Mouse (Mus musculus) neural tube, embryonic 15.5 days (tissue): ENCODE results near the gene Elmsan1. TPM values are rescaled to one million over a fixed set of nuclear protein-coding genes. Genes with fewer than 3 reads are reported as not detected.

Source experiments
- ATAC-seq: fragments of 200-750 bp; cut with Nextera tagmentation; 2 replicates; pipeline ENCODE4 v1.8.0; 2017; ENCODE audit warnings: mild to moderate bottlenecking, moderate TSS enrichment, moderate library complexity; ENCODE audit not compliant: low FRiP score
- H3K27ac ChIP-seq: fragments of 300-500 bp; sonication (generic); replicated peaks from 2 replicates; pipeline ENCODE4 v1.5.1; 2015; ENCODE audit warnings: mild to moderate bottlenecking, inconsistent platforms
- H3K27me3 ChIP-seq: fragments of 300-500 bp; sonication (generic); replicated peaks from 2 replicates; pipeline ENCODE4 v1.6.1; 2015; ENCODE audit warnings: inconsistent platforms
- H3K36me3 ChIP-seq: fragments of 300-500 bp; sonication (generic); 2 replicates; pipeline ENCODE4 v1.6.1; 2015; ENCODE audit warnings: inconsistent platforms
- H3K4me1 ChIP-seq: fragments of 300-500 bp; sonication (generic); 2 replicates; pipeline ENCODE4 v1.6.1; 2015; ENCODE audit warnings: inconsistent platforms
- H3K4me2 ChIP-seq: fragments of 300-500 bp; sonication (generic); 2 replicates; pipeline ENCODE4 v1.6.1; 2015; ENCODE audit warnings: inconsistent platforms, mild to moderate bottlenecking, moderate library complexity
- H3K4me3 ChIP-seq: fragments of 300-500 bp; sonication (generic); replicated peaks from 2 replicates; pipeline ENCODE4 v1.5.1; 2015; ENCODE audit warnings: mild to moderate bottlenecking, inconsistent platforms
- H3K9ac ChIP-seq: fragments of 300-500 bp; sonication (generic); replicated peaks from 2 replicates; pipeline ENCODE4 v1.6.1; 2015; ENCODE audit warnings: mild to moderate bottlenecking, inconsistent platforms
- H3K9me3 ChIP-seq: fragments of 300-500 bp; sonication (generic); replicated peaks from 2 replicates; pipeline ENCODE4 v1.6.1; 2016; ENCODE audit warnings: inconsistent platforms
- WGBS: fragments of 180-500 bp; shearing (Covaris S2); methylation state at CpG from one replicate; pipeline ENCODE4 v1.1.7; 2015; ENCODE audit warnings: mixed read lengths; 5-methylcytosine and 5-hydroxymethylcytosine counted together
- polyA plus RNA-seq: library from polyadenylated mRNA; unstranded; fragments of >200 nt; fragmentation: Nextera tagmentation; extraction: Ambion mirVana; gene quantifications from 2 replicates; pipeline ENCODE4 v1.2.1, GENCODE M21; 2015

Gene Elmsan1
- polyA plus RNA-seq, 1 experiment from 2014 or later, result 4.0 TPM

DNA sequence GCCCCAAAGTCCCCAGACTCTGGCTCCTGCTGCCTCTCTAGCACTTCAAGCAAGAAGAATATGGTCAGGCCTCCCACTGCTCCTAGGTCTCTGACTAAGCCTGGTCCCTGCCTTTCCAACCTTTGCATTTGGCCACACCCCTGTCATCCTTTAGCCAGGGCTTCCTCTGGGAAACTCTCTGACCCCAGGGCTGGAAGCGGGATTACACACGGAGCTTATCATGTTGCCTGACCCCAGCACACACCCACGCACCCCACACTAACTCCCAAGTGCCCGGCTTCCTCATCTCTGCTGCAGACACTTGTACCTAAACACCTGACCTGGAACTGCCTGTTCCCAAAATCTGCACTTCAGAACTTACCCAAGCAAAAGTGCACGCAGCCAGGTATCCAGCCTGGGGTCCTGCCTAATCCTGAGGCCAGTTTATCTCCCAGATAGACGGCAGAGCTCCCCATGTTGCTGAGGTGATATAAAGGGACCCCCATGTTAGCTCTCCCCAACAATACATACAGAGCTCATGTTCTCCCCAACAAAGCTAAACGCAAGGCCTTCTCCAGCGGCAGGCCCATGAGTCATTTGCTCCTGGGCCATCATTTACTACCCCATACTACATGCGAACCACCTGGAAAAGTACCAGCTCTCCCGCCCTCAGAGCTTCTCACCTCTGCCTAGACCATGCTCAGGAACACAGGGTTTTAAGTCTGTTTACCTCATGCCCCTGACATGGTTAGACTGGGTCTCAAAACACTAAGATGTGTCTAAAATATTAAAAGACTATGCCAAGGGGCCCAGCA, 39.8 kb downstream of the Elmsan1 start:
- no peak overlapping the region for H3K4me3 ChIP-seq
- H3K9me3 ChIP-seq, result no peaks in the 10 kb centered on the region
- H3K27me3 ChIP-seq, result no peaks in the 10 kb centered on the region
- H3K9ac ChIP-seq, result no peak overlapping the region
- no peak for ATAC-seq
- H3K4me2 ChIP-seq, result no peak overlapping the region
- WGBS, result 74% methylated on average over 10 of the region's 10 CpGs
- peaks cover 72% of the 10 kb centered on the region for H3K4me1 ChIP-seq
- peaks cover under 1% of the 10 kb centered on the region for H3K36me3 ChIP-seq
- H3K27ac ChIP-seq, result no peak overlapping the region

DNA sequence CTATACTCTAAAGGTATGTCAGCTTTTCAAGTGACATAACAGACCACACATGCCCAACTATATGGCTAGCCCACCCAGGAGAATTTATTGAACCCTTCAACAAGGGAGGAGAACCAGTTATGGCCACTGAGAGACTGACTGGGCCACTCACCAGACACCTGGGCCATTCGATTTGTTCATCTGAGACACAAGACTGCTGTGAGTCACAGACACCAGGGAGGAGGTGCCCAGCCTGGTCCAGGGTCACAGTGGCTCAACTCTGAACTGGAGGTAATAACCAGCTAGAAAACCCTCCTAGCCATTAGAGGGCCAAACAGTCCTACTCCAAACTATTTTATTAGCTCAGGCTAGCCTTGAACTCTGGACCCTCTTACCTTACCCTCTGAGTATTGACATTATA, 40.6 kb downstream of the Elmsan1 start:
- no peak for ATAC-seq

DNA sequence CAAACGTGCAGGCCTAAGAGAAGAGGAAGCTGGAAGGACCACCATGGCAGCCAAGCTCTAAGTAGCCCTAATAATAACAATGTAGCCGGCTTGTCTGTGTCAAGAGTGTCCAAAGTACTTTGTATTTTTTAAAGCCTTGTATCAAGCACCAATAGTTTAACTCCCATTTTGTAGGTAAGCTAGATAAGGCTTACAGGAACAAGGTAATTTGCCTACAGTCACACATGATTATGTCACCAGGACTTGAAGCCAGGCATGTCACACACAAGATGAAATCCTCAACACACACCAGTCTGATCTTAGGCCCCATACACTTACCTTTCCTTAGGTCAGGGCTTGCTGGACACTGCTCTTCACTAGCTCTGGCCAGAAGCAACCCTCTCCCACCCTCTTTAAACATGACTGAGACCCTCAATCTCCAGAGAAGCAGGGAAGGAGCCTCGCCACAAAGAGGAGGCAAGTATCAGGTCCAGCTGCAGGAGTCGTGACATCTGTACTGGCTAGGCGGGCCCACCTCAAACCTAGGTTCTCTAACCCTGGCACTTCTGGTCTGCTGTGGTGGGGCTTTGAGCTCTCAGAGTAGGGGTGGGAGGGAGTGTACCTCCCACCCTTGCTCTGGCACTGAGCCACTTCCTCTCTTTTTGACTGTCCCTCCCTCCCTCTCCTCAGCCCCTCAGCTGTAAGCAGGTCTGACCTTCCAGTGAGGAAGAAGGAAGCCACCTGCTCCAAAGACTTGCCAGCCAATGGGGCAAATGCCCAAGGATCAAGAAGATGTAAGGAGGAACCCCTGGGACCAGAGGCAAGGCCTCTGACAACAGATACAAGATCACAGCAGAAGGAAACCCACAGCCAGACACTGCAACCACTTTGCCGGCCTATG, 41.6 kb downstream of the Elmsan1 start:
- 49% methylated on average over 6 of the region's 6 CpGs for WGBS
- H3K4me2 ChIP-seq, result peak overlapping the region; percentile 71; the same call in 1 of the 2 replicates
- no peak overlapping the region for H3K4me3 ChIP-seq
- peak overlapping the region; percentile 59; the same call in 1 of the 2 replicates for H3K9ac ChIP-seq
- H3K27ac ChIP-seq, result peak overlapping the region; percentile 91
- H3K27me3 ChIP-seq, result no peaks in the 10 kb centered on the region
- H3K4me1 ChIP-seq, result peaks cover 66% of the 10 kb centered on the region
- H3K36me3 ChIP-seq, result peaks cover 17% of the 10 kb centered on the region
- no peak for ATAC-seq
- no peaks in the 10 kb centered on the region for H3K9me3 ChIP-seq

More for the DNA sequence above, 40.6 kb downstream of the Elmsan1 start:
- Histone ChIP-seq H3K4me1 (peaks cover 72% of the 10 kb centered on the region), H3K36me3 (peaks cover 9% of the 10 kb centered on the region), H3K4me3 (no peak overlapping the region), H3K27me3 (no peaks in the 10 kb centered on the region), H3K4me2 (no peak overlapping the region), H3K27ac (no peak overlapping the region), H3K9ac (no peak overlapping the region), H3K9me3 (no peaks in the 10 kb centered on the region)
- WGBS, result 58% methylated on average over 1 of the region's 1 CpGs

DNA sequence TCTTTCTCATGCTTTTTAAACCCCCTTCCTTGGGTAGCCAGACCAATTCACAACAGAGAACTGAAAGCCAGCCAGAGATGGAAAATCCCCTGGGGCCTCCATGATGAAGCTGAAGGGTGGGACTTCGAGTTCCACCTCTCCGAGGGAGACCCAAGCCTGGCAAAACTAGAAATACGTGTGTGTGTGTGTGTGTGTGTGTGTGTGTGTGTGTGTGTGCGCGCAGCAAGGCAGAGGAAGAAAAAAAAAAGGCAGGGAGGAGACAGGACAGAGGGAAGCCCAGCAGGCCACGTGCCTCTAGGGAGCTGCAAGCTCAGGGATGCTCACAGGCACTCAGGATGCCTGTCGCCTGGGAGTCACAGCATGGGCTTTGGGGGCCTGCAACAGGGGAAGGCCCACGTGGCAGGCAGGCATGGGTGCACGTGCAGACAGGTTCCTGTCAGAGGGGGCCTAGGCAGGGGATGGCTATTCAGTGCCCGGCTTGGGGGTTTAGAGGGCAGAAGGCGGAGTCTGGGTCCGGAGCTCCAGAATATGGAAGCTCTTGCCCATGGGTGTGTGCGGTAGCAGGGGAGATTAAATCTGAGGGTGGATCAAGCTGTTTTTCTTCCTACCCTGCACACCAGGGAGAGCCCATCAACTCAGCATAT, 42.4 kb downstream of the Elmsan1 start:
- ATAC-seq, result peak; percentile 42
- H3K9ac ChIP-seq, result peak overlapping the region; percentile 59
- H3K27me3 ChIP-seq, result no peaks in the 10 kb centered on the region
- H3K4me3 ChIP-seq, result peak overlapping the region; percentile 44
- H3K36me3 ChIP-seq, result peaks cover 24% of the 10 kb centered on the region
- H3K9me3 ChIP-seq, result no peaks in the 10 kb centered on the region
- peak overlapping the region; percentile 71 for H3K4me2 ChIP-seq
- WGBS, result 9% methylated on average over 12 of the region's 13 CpGs
- peaks cover 58% of the 10 kb centered on the region for H3K4me1 ChIP-seq
- peak overlapping the region; percentile 91 for H3K27ac ChIP-seq

DNA sequence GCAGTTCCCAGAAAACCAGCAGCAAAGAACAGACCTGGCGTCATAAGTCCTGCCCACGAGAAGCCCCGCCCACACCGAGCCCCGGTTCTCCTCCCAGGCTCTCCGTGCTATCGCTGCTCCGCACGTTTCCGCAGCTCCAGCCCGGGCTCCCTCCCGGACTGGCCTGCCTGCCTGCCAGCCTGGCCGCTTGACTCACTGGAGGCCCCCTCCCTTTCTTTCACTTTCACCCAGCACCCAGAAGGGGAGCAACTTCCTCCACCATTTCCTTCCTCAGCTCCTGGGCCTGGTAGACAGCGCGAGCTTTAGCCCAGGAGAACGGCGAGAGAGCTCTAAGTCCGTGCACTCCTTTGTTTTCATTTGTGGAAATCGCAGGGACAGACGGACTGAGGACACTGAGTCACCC, 43.0 kb downstream of the Elmsan1 start:
- Histone ChIP-seq H3K9me3 (no peaks in the 10 kb centered on the region), H3K27me3 (no peaks in the 10 kb centered on the region), H3K36me3 (peaks cover 28% of the 10 kb centered on the region), H3K4me1 (peaks cover 52% of the 10 kb centered on the region), H3K27ac (peak overlapping the region; percentile 91), H3K9ac (peak overlapping the region; percentile 59), H3K4me2 (peak overlapping the region; percentile 71), H3K4me3 (peak overlapping the region; percentile 44)
- peak; percentile 83 for ATAC-seq
- WGBS, result under 1% methylated on average over 18 of the region's 20 CpGs

DNA sequence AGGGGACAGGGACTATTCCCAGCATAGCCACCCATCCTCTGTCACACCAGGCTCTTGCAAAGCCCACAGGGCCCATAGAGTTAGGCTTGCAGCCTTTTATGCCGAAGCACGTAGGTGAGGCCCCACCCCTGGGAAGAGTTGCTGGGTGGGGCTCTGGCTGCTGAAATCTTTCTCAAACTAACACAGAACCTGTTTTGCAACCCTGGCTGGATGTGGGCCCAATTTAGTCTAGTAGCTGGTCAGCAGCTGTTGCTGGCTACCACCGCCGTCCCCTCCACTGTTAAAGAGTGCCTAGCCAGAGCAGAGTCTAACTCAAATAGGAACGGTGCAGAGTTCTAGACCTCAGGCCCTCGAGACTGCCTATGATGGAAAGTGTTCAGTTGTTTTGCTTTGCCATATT, 43.8 kb downstream of the Elmsan1 start:
- H3K27ac ChIP-seq, result peak overlapping the region; percentile 91; the same call in 1 of the 2 replicates
- peaks cover 28% of the 10 kb centered on the region for H3K36me3 ChIP-seq
- H3K4me1 ChIP-seq, result peaks cover 44% of the 10 kb centered on the region
- no peak for ATAC-seq
- H3K9me3 ChIP-seq, result no peaks in the 10 kb centered on the region
- WGBS, result 86% methylated on average over 6 of the region's 6 CpGs
- H3K4me2 ChIP-seq, result peak overlapping the region; percentile 71; the same call in 1 of the 2 replicates
- H3K27me3 ChIP-seq, result no peaks in the 10 kb centered on the region
- H3K9ac ChIP-seq, result no peak overlapping the region
- H3K4me3 ChIP-seq, result no peak overlapping the region

DNA sequence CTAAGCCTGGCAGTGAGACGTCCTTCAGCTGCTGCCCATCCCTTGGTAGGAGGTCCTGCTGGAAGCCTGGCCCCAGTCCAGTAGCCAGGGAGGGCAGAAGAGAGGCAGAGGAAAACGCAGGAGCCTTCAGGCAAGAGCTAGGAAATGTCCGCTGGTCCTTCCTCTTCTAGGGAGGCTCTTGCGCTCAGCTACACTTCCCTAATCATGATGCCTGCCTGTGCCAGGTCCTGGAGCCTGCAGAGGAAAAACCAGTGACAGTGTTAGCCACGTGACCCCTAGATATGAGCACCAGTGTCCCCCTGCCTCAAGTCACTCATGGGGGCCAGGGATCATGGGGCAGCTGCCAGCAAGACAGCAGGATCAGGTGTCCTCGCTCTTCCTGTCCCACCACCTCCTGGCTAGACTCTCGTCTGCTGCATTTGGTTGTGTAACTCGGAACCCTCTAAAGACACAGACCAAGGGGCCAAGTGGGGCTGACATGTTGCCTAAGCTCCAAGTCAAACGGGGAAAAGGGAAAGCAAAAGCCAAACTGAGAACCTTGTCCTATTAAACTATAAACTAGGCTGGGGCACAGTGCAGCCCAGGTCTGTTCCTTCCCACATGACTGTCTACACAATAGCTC, 44.4 kb downstream of the Elmsan1 start:
- WGBS, result 81% methylated on average over 9 of the region's 9 CpGs
- ATAC-seq, result no peak
- Histone ChIP-seq H3K4me2 (no peak overlapping the region), H3K36me3 (peaks cover 28% of the 10 kb centered on the region), H3K4me3 (no peak overlapping the region), H3K9me3 (no peaks in the 10 kb centered on the region), H3K27me3 (no peaks in the 10 kb centered on the region), H3K9ac (no peak overlapping the region), H3K27ac (peak overlapping the region; percentile 91; the same call in 1 of the 2 replicates), H3K4me1 (peaks cover 43% of the 10 kb centered on the region)

DNA sequence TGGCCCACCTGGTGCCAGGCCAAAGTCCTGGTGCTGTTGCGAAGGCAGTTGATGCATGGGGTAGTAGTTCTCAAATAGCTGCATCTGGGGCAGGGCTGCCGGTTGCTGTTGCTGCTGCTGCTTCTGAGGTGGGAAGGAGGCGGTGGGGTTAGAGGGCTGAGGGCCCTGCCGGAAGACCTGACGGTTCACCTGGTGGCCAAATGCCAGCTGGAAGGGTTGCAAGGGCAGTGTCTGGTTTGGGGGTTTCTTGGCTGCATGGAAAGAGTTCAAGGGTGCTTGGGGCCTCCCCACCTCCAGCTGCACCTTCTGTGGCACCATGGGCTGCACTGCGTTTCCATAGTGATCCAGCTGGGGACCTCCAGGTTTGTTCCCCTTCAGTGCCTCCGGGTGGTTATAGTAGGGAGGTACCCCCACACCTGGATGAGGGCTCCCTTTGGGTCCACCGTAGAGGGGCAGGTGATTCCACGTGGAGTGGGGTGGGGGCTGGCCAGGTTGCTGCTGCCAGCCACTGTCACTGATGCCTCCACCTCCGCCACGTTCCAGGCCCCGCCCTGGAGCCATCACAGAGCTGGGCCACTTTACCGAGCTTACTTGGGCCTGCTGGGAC, 45.3 kb downstream of the Elmsan1 start:
- Histone ChIP-seq H3K9me3 (no peaks in the 10 kb centered on the region), H3K4me3 (no peak overlapping the region), H3K4me2 (no peak overlapping the region), H3K9ac (no peak overlapping the region), H3K27me3 (no peaks in the 10 kb centered on the region), H3K36me3 (peaks cover 28% of the 10 kb centered on the region), H3K4me1 (peaks cover 40% of the 10 kb centered on the region), H3K27ac (no peak overlapping the region)
- WGBS, result 93% methylated on average over 13 of the region's 13 CpGs
- ATAC-seq, result no peak

DNA sequence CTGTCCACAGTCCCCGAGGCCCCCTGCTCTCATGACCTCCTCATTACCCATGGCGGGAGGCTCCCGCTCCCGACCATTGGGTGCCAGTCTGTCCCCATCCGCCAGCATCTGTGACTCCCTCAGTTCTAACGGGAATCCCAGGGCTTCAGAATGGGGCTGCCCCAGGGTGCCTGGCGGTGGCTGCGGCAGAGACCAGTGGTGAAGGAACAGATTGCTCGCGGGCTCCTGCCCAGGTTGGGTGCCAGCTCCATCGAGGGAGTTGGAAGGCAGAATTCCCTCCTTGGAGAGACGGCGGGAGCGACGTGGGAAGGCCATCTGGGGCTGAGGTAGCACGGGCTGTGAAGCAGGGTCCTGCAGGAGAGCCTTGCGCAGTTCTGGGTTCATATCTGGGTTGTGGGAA, 45.8 kb downstream of the Elmsan1 start:
- H3K4me1 ChIP-seq, result peaks cover 36% of the 10 kb centered on the region
- WGBS, result 88% methylated on average over 17 of the region's 17 CpGs

DNA sequence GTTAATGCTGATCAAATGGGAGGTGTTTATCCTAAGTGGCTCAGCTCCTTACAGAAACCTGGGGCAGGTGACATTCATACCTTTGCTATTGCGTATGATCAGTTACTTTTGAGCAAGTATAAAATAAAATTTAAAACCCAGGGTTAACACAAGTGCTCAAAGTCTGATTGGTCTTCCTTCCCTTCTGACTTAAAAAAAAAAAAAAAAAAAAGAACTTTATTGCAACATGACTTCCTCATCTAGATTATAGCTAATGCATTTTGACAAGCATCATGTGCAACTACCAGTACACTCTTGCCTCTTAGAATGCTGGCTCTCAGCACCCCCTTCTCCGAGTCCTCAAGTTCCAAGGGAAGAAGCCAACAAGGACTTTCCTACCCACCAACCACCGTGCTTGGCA, 46.5 kb downstream of the Elmsan1 start:
- Histone ChIP-seq H3K4me3 (no peak overlapping the region), H3K36me3 (peaks cover 28% of the 10 kb centered on the region), H3K27me3 (no peaks in the 10 kb centered on the region), H3K9ac (no peak overlapping the region), H3K4me2 (no peak overlapping the region), H3K9me3 (no peaks in the 10 kb centered on the region), H3K27ac (no peak overlapping the region), H3K4me1 (peaks cover 29% of the 10 kb centered on the region)
- WGBS, result 92% methylated on average over 3 of the region's 3 CpGs
- no peak for ATAC-seq

More for the DNA sequence above, 45.8 kb downstream of the Elmsan1 start:
- no peak for ATAC-seq
- Histone ChIP-seq H3K4me2 (no peak overlapping the region), H3K4me3 (no peak overlapping the region), H3K9ac (no peak overlapping the region), H3K36me3 (peaks cover 28% of the 10 kb centered on the region), H3K27me3 (no peaks in the 10 kb centered on the region), H3K27ac (no peak overlapping the region), H3K9me3 (no peaks in the 10 kb centered on the region)

DNA sequence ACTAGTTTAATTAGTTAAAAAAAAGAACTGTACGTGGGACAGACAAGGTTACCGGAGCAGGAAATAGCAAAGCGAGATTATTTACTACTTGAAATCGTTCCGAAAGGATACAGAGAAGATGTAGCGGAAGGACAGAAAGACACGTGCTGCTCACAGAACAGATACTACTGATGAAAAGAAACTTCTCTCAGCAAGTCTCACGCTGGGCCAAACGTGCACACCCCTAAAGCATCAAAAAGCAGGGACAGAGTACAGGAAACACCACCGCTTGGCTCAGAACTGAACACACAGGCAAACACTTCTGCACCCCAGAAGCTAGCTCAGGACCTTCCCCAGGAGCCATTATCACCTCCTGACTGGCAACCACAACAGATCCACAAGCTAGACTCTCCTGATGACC, 48.1 kb downstream of the Elmsan1 start:
- Histone ChIP-seq H3K9me3 (no peaks in the 10 kb centered on the region), H3K4me3 (no peak overlapping the region), H3K4me2 (no peak overlapping the region), H3K27ac (no peak overlapping the region), H3K27me3 (no peaks in the 10 kb centered on the region), H3K4me1 (peaks cover 13% of the 10 kb centered on the region), H3K36me3 (peaks cover 28% of the 10 kb centered on the region), H3K9ac (no peak overlapping the region)
- WGBS, result 88% methylated on average over 10 of the region's 10 CpGs
- no peak for ATAC-seq
